Mouse (Mus musculus) limb, embryonic 12.5 days (tissue): ENCODE data around the gene Arl16. TPM values are rescaled to one million over a fixed set of nuclear protein-coding genes. Genes with fewer than 3 reads are reported as not detected.
"Not testable (repeated sequence)": the region's sequence is repeated elsewhere in the genome, so short reads cannot be mapped to it uniquely, and the experiment has no call there.

ENCODE experiments used
- ATAC-seq: fragments of 200-750 bp; cut with Nextera tagmentation; 2 replicates; pipeline ENCODE4 v1.8.0; 2017; ENCODE audit warnings: low read depth, moderate TSS enrichment; ENCODE audit not compliant: insufficient number of reproducible peaks, insufficient read depth, low FRiP score, low TSS enrichment
- H3K27ac ChIP-seq: fragments of 300-500 bp; sonication (generic); 2 replicates; pipeline ENCODE4 v1.5.1; 2016; ENCODE audit warnings: mild to moderate bottlenecking, moderate library complexity
- H3K27me3 ChIP-seq: fragments of 300-500 bp; sonication (generic); 2 replicates; pipeline ENCODE4 v1.6.1; 2016; ENCODE audit warnings: mild to moderate bottlenecking, moderate library complexity
- H3K36me3 ChIP-seq: fragments of 300-500 bp; sonication (generic); 2 replicates; pipeline ENCODE4 v1.6.1; 2016; ENCODE audit warnings: mild to moderate bottlenecking, moderate library complexity
- H3K4me1 ChIP-seq: fragments of 300-500 bp; sonication (generic); replicated peaks from 2 replicates; pipeline ENCODE4 v1.6.1; 2016
- H3K4me2 ChIP-seq: fragments of 300-500 bp; sonication (generic); 2 replicates; pipeline ENCODE4 v1.6.1; 2016; ENCODE audit warnings: mild to moderate bottlenecking, moderate library complexity
- H3K4me3 ChIP-seq: fragments of 300-500 bp; sonication (generic); replicated peaks from 2 replicates; pipeline ENCODE4 v1.5.1; 2016; ENCODE audit warnings: mild to moderate bottlenecking
- H3K9ac ChIP-seq: fragments of 300-500 bp; sonication (generic); replicated peaks from 2 replicates; pipeline ENCODE4 v1.6.1; 2016; ENCODE audit warnings: mild to moderate bottlenecking, moderate library complexity
- H3K9me3 ChIP-seq: fragments of 300-500 bp; sonication (generic); 2 replicates; pipeline ENCODE4 v1.6.1; 2016; ENCODE audit warnings: mild to moderate bottlenecking, moderate library complexity
- WGBS: fragments of 180-500 bp; shearing (Covaris S2); methylation state at CpG from one replicate; pipeline ENCODE4 v1.1.7; 2016; 5-methylcytosine and 5-hydroxymethylcytosine counted together
- polyA plus RNA-seq: library from polyadenylated mRNA; unstranded; fragments of >200 nt; fragmentation: Nextera tagmentation; extraction: Ambion mirVana; gene quantifications from 2 replicates; pipeline ENCODE4 v1.2.1, GENCODE M21; 2016

The Arl16 gene
- 58.5 and 58.9 TPM in 2 replicates for polyA plus RNA-seq

- peak; percentile 99 for ATAC-seq
- H3K9ac ChIP-seq, result peak within 1 kb of the TSS; percentile 80
- H3K9me3 ChIP-seq, result no peaks in the 10 kb centered on the region
- H3K27me3 ChIP-seq, result no peaks in the 10 kb centered on the region
- peaks cover 21% of the 10 kb centered on the region for H3K4me1 ChIP-seq
- H3K36me3 ChIP-seq, result peaks cover 69% of the 10 kb centered on the region
- whole genome bisulfite sequencing, result under 1% methylated on average over 54 of the region's 54 CpGs
- H3K27ac ChIP-seq, result peak within 1 kb of the TSS; percentile 70
- peak within 1 kb of the TSS; percentile 93 for H3K4me3 ChIP-seq
- H3K4me2 ChIP-seq, result peak within 1 kb of the TSS; percentile 78
These were observed at the start of gene Arl16 for GRCm38 (mm10) chr11:120467051-120467735. Arl16 (minus strand) TSS chr11:120467607.

GRCm38 (mm10) chr11:120517147-120517546 is 49.7 kb upstream of the Arl16 start:
- WGBS, result 83% methylated on average over 4 of the region's 4 CpGs
- no peaks in the 10 kb centered on the region for H3K9me3 ChIP-seq
- H3K4me3 ChIP-seq, result no peak overlapping the region
- no peak overlapping the region for H3K4me2 ChIP-seq
- H3K36me3 ChIP-seq, result no peaks in the 10 kb centered on the region
- no peak overlapping the region for H3K9ac ChIP-seq
- no peak for ATAC-seq
- no peak overlapping the region for H3K27ac ChIP-seq
- H3K27me3 ChIP-seq, result no peaks in the 10 kb centered on the region
- peaks cover 13% of the 10 kb centered on the region for H3K4me1 ChIP-seq

- no peak overlapping the region for H3K4me3 ChIP-seq
- no peaks in the 10 kb centered on the region for H3K27me3 ChIP-seq
- no peak overlapping the region for H3K27ac ChIP-seq
- ATAC-seq, result peak; percentile 73; the same call in 1 of the 2 replicates
- H3K4me1 ChIP-seq, result peaks cover 21% of the 10 kb centered on the region
- H3K9me3 ChIP-seq, result no peaks in the 10 kb centered on the region
- no peak overlapping the region for H3K9ac ChIP-seq
- no peaks in the 10 kb centered on the region for H3K36me3 ChIP-seq
- 18% methylated on average over 17 of the region's 17 CpGs for WGBS
- H3K4me2 ChIP-seq, result no peak overlapping the region
These were observed 48.2 kb upstream of the Arl16 start for GRCm38 (mm10) chr11:120515611-120516010.

GRCm38 (mm10) chr11:120514262-120514661 is 46.9 kb upstream of the Arl16 start:
- 88% methylated on average over 2 of the region's 2 CpGs for WGBS
- H3K4me3 ChIP-seq, H3K27ac ChIP-seq, H3K36me3 ChIP-seq, H3K27me3 ChIP-seq, H3K9me3 ChIP-seq, H3K9ac ChIP-seq, H3K4me2 ChIP-seq, ATAC-seq: not testable (repeated sequence)
- H3K4me1 ChIP-seq, result peaks cover 17% of the 10 kb centered on the region

- Histone ChIP-seq H3K9ac (no peak overlapping the region), H3K4me1 (peaks cover 17% of the 10 kb centered on the region), H3K27ac (no peak overlapping the region), H3K36me3 (no peaks in the 10 kb centered on the region), H3K4me2 (no peak overlapping the region), H3K27me3 (no peaks in the 10 kb centered on the region), H3K9me3 (no peaks in the 10 kb centered on the region), H3K4me3 (no peak overlapping the region)
- no peak for ATAC-seq
- 30% methylated on average over 6 of the region's 6 CpGs for WGBS
These were observed 45.5 kb upstream of the Arl16 start for GRCm38 (mm10) chr11:120512790-120513453.

GRCm38 (mm10) chr11:120510375-120511030 is 43.1 kb upstream of the Arl16 start:
- WGBS, result 8% methylated on average over 16 of the region's 16 CpGs
- Histone ChIP-seq H3K27me3 (no peaks in the 10 kb centered on the region), H3K4me3 (peak overlapping the region; percentile 27), H3K4me1 (peaks cover 12% of the 10 kb centered on the region; the same call in 1 of the 2 replicates), H3K36me3 (no peaks in the 10 kb centered on the region), H3K9ac (peak overlapping the region; percentile 55), H3K27ac (0 out of 2 replicates have a peak overlapping the region, but pooled peaks have one; percentile 45), H3K4me2 (peak overlapping the region; percentile 50), H3K9me3 (no peaks in the 10 kb centered on the region)
- ATAC-seq, result no peak

GRCm38 (mm10) chr11:120509940-120510339 is 42.5 kb upstream of the Arl16 start:
- H3K27ac ChIP-seq, result 0 out of 2 replicates have a peak overlapping the region, but pooled peaks have one; percentile 8
- H3K4me1 ChIP-seq, result peaks cover 12% of the 10 kb centered on the region; the same call in 1 of the 2 replicates
- no peaks in the 10 kb centered on the region for H3K27me3 ChIP-seq
- ATAC-seq, result no peak
- no peak overlapping the region for H3K4me2 ChIP-seq
- no peaks in the 10 kb centered on the region for H3K36me3 ChIP-seq
- 45% methylated on average over 4 of the region's 4 CpGs for WGBS
- no peak overlapping the region for H3K4me3 ChIP-seq
- H3K9me3 ChIP-seq, result no peaks in the 10 kb centered on the region
- no peak overlapping the region for H3K9ac ChIP-seq

GRCm38 (mm10) chr11:120508290-120508870 is 41.0 kb upstream of the Arl16 start:
- H3K27me3 ChIP-seq, result no peaks in the 10 kb centered on the region
- H3K4me2 ChIP-seq, result no peak overlapping the region
- WGBS, result 91% methylated on average over 9 of the region's 9 CpGs
- no peak overlapping the region for H3K27ac ChIP-seq
- no peak overlapping the region for H3K4me3 ChIP-seq
- H3K4me1 ChIP-seq, result peaks cover 12% of the 10 kb centered on the region; the same call in 1 of the 2 replicates
- no peak overlapping the region for H3K9ac ChIP-seq
- H3K9me3 ChIP-seq, result no peaks in the 10 kb centered on the region
- H3K36me3 ChIP-seq, result no peaks in the 10 kb centered on the region
- no peak for ATAC-seq

GRCm38 (mm10) chr11:120507611-120508289 is 40.3 kb upstream of the Arl16 start:
- no peak overlapping the region for H3K27ac ChIP-seq
- no peak for ATAC-seq
- no peak overlapping the region for H3K4me3 ChIP-seq

GRCm38 (mm10) chr11:120506899-120507298 is 39.5 kb upstream of the Arl16 start:
- H3K36me3 ChIP-seq, result no peaks in the 10 kb centered on the region
- no peaks in the 10 kb centered on the region for H3K9me3 ChIP-seq
- H3K27ac ChIP-seq, result no peak overlapping the region
- H3K4me1 ChIP-seq, result peaks cover 12% of the 10 kb centered on the region; the same call in 1 of the 2 replicates
- ATAC-seq, result no peak
- no peaks in the 10 kb centered on the region for H3K27me3 ChIP-seq
- no peak overlapping the region for H3K9ac ChIP-seq
- no peak overlapping the region for H3K4me2 ChIP-seq
- no peak overlapping the region for H3K4me3 ChIP-seq
- WGBS, result 55% methylated on average over 4 of the region's 4 CpGs

More at GRCm38 (mm10) chr11:120507611-120508289, 40.3 kb upstream of the Arl16 start:
- H3K4me2 ChIP-seq, result no peak overlapping the region
- peaks cover 12% of the 10 kb centered on the region; the same call in 1 of the 2 replicates for H3K4me1 ChIP-seq
- 78% methylated on average over 13 of the region's 13 CpGs for WGBS
- H3K36me3 ChIP-seq, result no peaks in the 10 kb centered on the region
- H3K9me3 ChIP-seq, result no peaks in the 10 kb centered on the region
- H3K27me3 ChIP-seq, result no peaks in the 10 kb centered on the region
- no peak overlapping the region for H3K9ac ChIP-seq
